Mouse (Mus musculus): ENCODE results near the gene Wdr89. TPM values are rescaled to one million over a fixed set of nuclear protein-coding genes. Genes with fewer than 3 reads are reported as not detected.
"Not testable (repeated sequence)": the region's sequence is repeated elsewhere in the genome, so short reads cannot be mapped to it uniquely, and the experiment has no call there.

Wdr89 gene
- polyA plus RNA-seq (2012; fragmentation: generic; extraction: Trizol) = 25.9 TPM

- H3K27me3 ChIP-seq (ENCODE audit: control insufficient read depth, insufficient read depth, insufficient read length) = no peaks in the 10 kb centered on the region
- peaks cover 17% of the 10 kb centered on the region for H3K79me2 ChIP-seq (ENCODE audit: control insufficient read depth, insufficient read depth)
- H3K4me3 ChIP-seq = peak within 1 kb of the TSS; percentile 49
- H3K36me3 ChIP-seq (ENCODE audit: control insufficient read depth, insufficient read depth) = no peaks in the 10 kb centered on the region
- TF ChIP-seq TCF12 (IDR thresholded peaks at IDR 0.05; ENCODE audit: insufficient read depth, poor library complexity, severe bottlenecking) (no peak), E2F4 (IDR thresholded peaks at IDR 0.05; ENCODE audit: insufficient read depth) (peak; percentile 76), REST (IDR thresholded peaks at IDR 0.05; ENCODE audit: insufficient read depth, insufficient read length) (peak; percentile 45), USF1 (IDR thresholded peaks at IDR 0.05; ENCODE audit: low read depth) (no peak), TCF3 (IDR thresholded peaks at IDR 0.05; ENCODE audit: insufficient read length, low read depth) (no peak), CEBPB (IDR thresholded peaks at IDR 0.05; ENCODE audit: insufficient read depth, poor library complexity, severe bottlenecking) (no peak), SRF (IDR thresholded peaks at IDR 0.05; ENCODE audit: control insufficient read depth, insufficient read length, low read depth) (peak; percentile 86), POLR2A (IDR thresholded peaks at IDR 0.05; ENCODE audit: insufficient read length, low read depth) (peak; percentile 91), MYOG (IDR thresholded peaks at IDR 0.05; ENCODE audit: control insufficient read depth in 1 of 3, insufficient read depth in 1 of 3, insufficient read length in 2 of 3, low read depth in 2 of 3) (peak in 1 of 3 experiments; percentile 21), MYOD1 (IDR thresholded peaks at IDR 0.05; ENCODE audit: control insufficient read depth in 1 of 3, insufficient read length in 2 of 3, low read depth in 2 of 3) (peak in 1 of 3 experiments; percentile 46), POLR2AphosphoS2 (IDR thresholded peaks at IDR 0.05; ENCODE audit: insufficient read length, low read depth) (peak; percentile 93), MAX (IDR thresholded peaks at IDR 0.05; ENCODE audit: low read depth) (no peak)
- H3ac ChIP-seq (ENCODE audit: control insufficient read depth, insufficient read length) = peak within 1 kb of the TSS; percentile 51
- H3K4me2 ChIP-seq (ENCODE audit: low read depth) = peak within 1 kb of the TSS; percentile 96
Measured at GRCm38 (mm10) chr12:75669258-75670106, at the start of gene Wdr89. Gene Wdr89, minus strand, starts transcription at chr12:75669537.

DNA sequence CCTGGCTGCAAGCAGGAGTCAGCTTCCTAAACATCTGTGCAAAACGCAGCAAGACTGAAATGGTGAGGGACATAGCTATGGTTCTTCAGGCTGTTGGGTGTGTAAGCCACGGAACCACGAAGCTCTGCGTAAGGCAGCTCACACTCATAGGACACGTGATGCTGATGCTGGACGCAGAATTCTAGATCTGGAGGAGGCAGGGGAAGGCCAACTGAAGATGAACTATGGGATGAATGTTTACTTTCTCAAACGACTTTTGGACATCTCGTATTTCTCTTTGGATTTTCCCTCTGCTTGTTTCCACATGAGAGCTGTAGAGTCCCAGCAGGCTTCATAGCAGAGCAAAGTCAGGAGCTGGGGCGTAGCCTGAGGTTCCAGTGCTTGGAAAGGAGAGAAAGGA, 44.3 kb upstream of the Wdr89 start:
- Histone ChIP-seq H3K27me3 (ENCODE audit: control insufficient read depth, insufficient read depth, insufficient read length) (no peaks in the 10 kb centered on the region), H3K36me3 (ENCODE audit: control insufficient read depth, insufficient read depth) (no peaks in the 10 kb centered on the region), H3K79me2 (ENCODE audit: control insufficient read depth, insufficient read depth) (no peaks in the 10 kb centered on the region), H3K4me2 (ENCODE audit: low read depth) (no peak overlapping the region), H3K4me3 (no peak overlapping the region), H3ac (ENCODE audit: control insufficient read depth, insufficient read length) (no peak overlapping the region)
- TF ChIP-seq MYOG (IDR thresholded peaks at IDR 0.05; ENCODE audit: control insufficient read depth in 1 of 3, insufficient read depth in 1 of 3, insufficient read length in 2 of 3, low read depth in 2 of 3) (no peak), TCF12 (IDR thresholded peaks at IDR 0.05; ENCODE audit: insufficient read depth, poor library complexity, severe bottlenecking) (no peak), E2F4 (IDR thresholded peaks at IDR 0.05; ENCODE audit: insufficient read depth) (no peak), MAX (IDR thresholded peaks at IDR 0.05; ENCODE audit: low read depth) (no peak), MYOD1 (IDR thresholded peaks at IDR 0.05; ENCODE audit: control insufficient read depth in 1 of 3, insufficient read length in 2 of 3, low read depth in 2 of 3) (no peak), SRF (IDR thresholded peaks at IDR 0.05; ENCODE audit: control insufficient read depth, insufficient read length, low read depth) (no peak), REST (IDR thresholded peaks at IDR 0.05; ENCODE audit: insufficient read depth, insufficient read length) (no peak), TCF3 (IDR thresholded peaks at IDR 0.05; ENCODE audit: insufficient read length, low read depth) (no peak), POLR2AphosphoS2 (IDR thresholded peaks at IDR 0.05; ENCODE audit: insufficient read length, low read depth) (no peak), POLR2A (IDR thresholded peaks at IDR 0.05; ENCODE audit: insufficient read length, low read depth) (no peak), USF1 (IDR thresholded peaks at IDR 0.05; ENCODE audit: low read depth) (no peak), CEBPB (IDR thresholded peaks at IDR 0.05; ENCODE audit: insufficient read depth, poor library complexity, severe bottlenecking) (no peak)

DNA sequence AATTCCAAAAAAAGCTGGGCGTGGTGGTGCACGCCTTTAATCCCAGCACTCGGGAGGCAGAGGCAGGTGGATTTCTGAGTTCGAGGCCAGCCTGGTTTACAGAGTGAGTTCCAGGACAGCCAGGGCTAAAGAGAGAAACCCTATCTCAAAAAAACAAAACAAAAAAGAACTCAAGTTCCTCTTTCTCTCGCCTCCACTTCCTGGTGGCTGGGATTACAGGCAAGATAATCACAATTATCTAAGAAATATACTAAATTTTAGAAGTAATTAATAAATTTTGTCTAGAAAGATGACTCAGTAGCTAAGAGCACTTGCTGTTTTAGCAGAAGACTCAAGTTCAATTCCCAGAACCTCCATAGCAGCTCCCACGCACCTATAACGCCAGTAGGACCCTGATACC, 43.6 kb upstream of the Wdr89 start:
- not testable (repeated sequence) for H3K27me3 ChIP-seq (ENCODE audit: control insufficient read depth, insufficient read depth, insufficient read length); H3ac ChIP-seq (ENCODE audit: control insufficient read depth, insufficient read length); H3K4me3 ChIP-seq; H3K4me2 ChIP-seq (ENCODE audit: low read depth); H3K36me3 ChIP-seq (ENCODE audit: control insufficient read depth, insufficient read depth); H3K79me2 ChIP-seq (ENCODE audit: control insufficient read depth, insufficient read depth)

DNA sequence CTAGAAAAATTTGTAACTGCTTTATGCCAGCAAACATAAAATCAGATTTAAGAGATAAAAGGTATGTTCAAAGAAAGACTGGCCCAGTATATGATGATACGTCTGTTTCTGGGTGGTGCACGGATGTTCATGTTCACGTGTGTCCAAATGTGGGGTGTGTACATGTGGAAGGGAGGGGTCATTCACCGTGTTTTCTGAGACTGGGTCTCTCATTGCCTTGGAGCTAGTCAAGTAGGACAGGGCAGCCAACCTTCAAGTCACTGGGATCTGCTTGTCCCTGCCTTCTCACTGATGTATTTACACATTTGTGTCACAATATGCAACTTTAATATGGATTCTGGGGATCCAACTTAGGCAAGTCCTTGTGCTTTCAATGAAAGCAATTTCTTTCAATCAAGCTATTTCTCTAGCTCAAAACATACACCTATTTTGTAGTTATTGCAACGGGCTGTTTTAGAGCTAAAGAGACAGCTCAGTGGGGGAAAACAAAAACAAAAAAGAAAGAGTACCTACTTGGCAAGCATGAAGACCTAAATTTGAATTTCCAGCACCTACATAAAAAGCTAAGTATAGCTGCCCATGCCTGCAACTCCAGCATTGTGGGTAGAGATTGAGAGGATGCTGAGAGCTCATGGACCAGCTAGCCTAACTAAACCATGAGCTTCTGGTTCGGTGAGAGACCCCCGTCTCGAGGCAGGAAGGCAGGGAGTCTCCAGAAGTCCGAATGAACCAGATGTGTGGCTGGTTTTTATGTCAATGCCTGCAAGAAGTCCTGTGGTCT, 41.4 kb upstream of the Wdr89 start:
- no peak for TF ChIP-seq MYOD1 (IDR thresholded peaks at IDR 0.05; ENCODE audit: control insufficient read depth in 1 of 3, insufficient read length in 2 of 3, low read depth in 2 of 3)
- no peak for TF ChIP-seq POLR2AphosphoS2 (IDR thresholded peaks at IDR 0.05; ENCODE audit: insufficient read length, low read depth)
- no peak for TF ChIP-seq USF1 (IDR thresholded peaks at IDR 0.05; ENCODE audit: low read depth)
- TF ChIP-seq E2F4 (IDR thresholded peaks at IDR 0.05; ENCODE audit: insufficient read depth) = no peak
- no peak for TF ChIP-seq CEBPB (IDR thresholded peaks at IDR 0.05; ENCODE audit: insufficient read depth, poor library complexity, severe bottlenecking)
- no peak for TF ChIP-seq TCF3 (IDR thresholded peaks at IDR 0.05; ENCODE audit: insufficient read length, low read depth)
- TF ChIP-seq POLR2A (IDR thresholded peaks at IDR 0.05; ENCODE audit: insufficient read length, low read depth) = no peak
- TF ChIP-seq MYOG (IDR thresholded peaks at IDR 0.05; ENCODE audit: control insufficient read depth in 1 of 3, insufficient read depth in 1 of 3, insufficient read length in 2 of 3, low read depth in 2 of 3) = no peak
- TF ChIP-seq TCF12 (IDR thresholded peaks at IDR 0.05; ENCODE audit: insufficient read depth, poor library complexity, severe bottlenecking) = no peak
- TF ChIP-seq SRF (IDR thresholded peaks at IDR 0.05; ENCODE audit: control insufficient read depth, insufficient read length, low read depth) = no peak
- no peak for TF ChIP-seq MAX (IDR thresholded peaks at IDR 0.05; ENCODE audit: low read depth)
- no peak for TF ChIP-seq REST (IDR thresholded peaks at IDR 0.05; ENCODE audit: insufficient read depth, insufficient read length)
- Histone ChIP-seq H3K4me2 (ENCODE audit: low read depth) (no peak overlapping the region), H3K36me3 (ENCODE audit: control insufficient read depth, insufficient read depth) (no peaks in the 10 kb centered on the region), H3ac (ENCODE audit: control insufficient read depth, insufficient read length) (no peak overlapping the region), H3K79me2 (ENCODE audit: control insufficient read depth, insufficient read depth) (no peaks in the 10 kb centered on the region), H3K27me3 (ENCODE audit: control insufficient read depth, insufficient read depth, insufficient read length) (no peaks in the 10 kb centered on the region), H3K4me3 (no peak overlapping the region)

All from myocyte (in vitro differentiated cells).